Mouse (Mus musculus): ENCODE measurements at regions not wholly inside any gene's neighbourhood (a gene's known extent, or its start where the extent isn't known, plus 50 kb on each side); places are given as distances from the start of the nearest gene placed in this dataset.

- no peak for TF ChIP-seq CTCF (IDR thresholded peaks at IDR 0.05; ENCODE audit: low read depth, low read length)
- no peak for TF ChIP-seq POLR2A (IDR thresholded peaks at IDR 0.05; ENCODE audit: extremely low read depth, insufficient read depth, low read length)
These were observed 134.3 kb upstream of the Mrps10 start for GRCm38 (mm10) chr17:47234343-47234742.

Measured in liver, adult 2 months (tissue).